Mouse (Mus musculus) layer of hippocampus, postnatal 25 days (tissue): ENCODE measurements around the gene Olfr744. TPM values are rescaled to one million over a fixed set of nuclear protein-coding genes. Genes with fewer than 3 reads are reported as not detected.
"Not testable (repeated sequence)": the region's sequence is repeated elsewhere in the genome, so short reads cannot be mapped to it uniquely, and the experiment has no call there.

Experiments used
- DNase-seq, 2 experiments: peaks; one replicate each; pipeline ENCODE4 v3.0.0; 2022; ENCODE audit warnings: mixed read lengths in 2 of 2, low spot score in 1 of 2; ENCODE audit errors: extremely low spot score in 1 of 2
- total RNA-seq, 2 experiments: library from RNA; stranded (reverse); gene quantifications; 2 replicates each; pipeline ENCODE4 v1.2.3; 2021

Gene Olfr744
- not detected for total RNA-seq

GRCm38 (mm10) chr14:50614579-50614978 lies at the start of gene Olfr744:
Olfr744 (plus strand) TSS chr14:50614879.
- DNase-seq: no peak

GRCm38 (mm10) chr14:50573056-50573455 lies 41.6 kb upstream of the Olfr744 start:
- DNase-seq: not testable (repeated sequence)

GRCm38 (mm10) chr14:50639088-50639487 lies 24.4 kb downstream of the Olfr744 start, which contains the start of gene Olfr745:
Olfr745 (plus strand) TSS chr14:50639388.
- DNase-seq: no peak

GRCm38 (mm10) chr14:50646783-50647182 lies 32.1 kb downstream of the Olfr744 start, which contains the start of gene Olfr746:
Olfr746 (plus strand) TSS chr14:50647083.
- no peak for DNase-seq

Other genes with a start within 250 kb of the Olfr744 start
- gene Olfr736, start 233.7 kb upstream of the Olfr744 start, total RNA-seq: not detected
- not detected for gene Olfr738, start 207.3 kb upstream of the Olfr744 start, total RNA-seq
- not detected for gene Olfr739, start 196.3 kb upstream of the Olfr744 start, total RNA-seq
- not detected for gene Olfr740, start 169.3 kb upstream of the Olfr744 start, total RNA-seq
- gene Olfr741, start 142.1 kb upstream of the Olfr744 start, total RNA-seq: not detected
- gene Olfr742, start 111.3 kb upstream of the Olfr744 start, total RNA-seq: not detected
- gene Olfr743, start 93.0 kb upstream of the Olfr744 start, total RNA-seq: not detected
- gene Olfr745, start 24.5 kb downstream of the Olfr744 start, total RNA-seq: not detected
- not detected for gene Olfr746, start 32.2 kb downstream of the Olfr744 start, total RNA-seq
- not detected for gene Olfr747, start 78.3 kb downstream of the Olfr744 start, total RNA-seq
- not detected for gene Olfr748, start 92.5 kb downstream of the Olfr744 start, total RNA-seq
- not detected for gene Olfr749, start 130.2 kb downstream of the Olfr744 start, total RNA-seq
- gene Ttc5, start 170.6 kb downstream of the Olfr744 start, total RNA-seq: 10 to 100 TPM; 62.2 to 71.8 TPM
- gene Ccnb1ip1, start 192.9 kb downstream of the Olfr744 start, total RNA-seq: under 1 TPM in 1 of 2 experiments, not detected in 1; 0.69 TPM
- gene Parp2, start 193.0 kb downstream of the Olfr744 start, total RNA-seq: 10 to 100 TPM; 26.3 to 29.0 TPM